Mouse (Mus musculus) adrenal gland, postnatal 4 days (tissue): ENCODE data around the gene Mylk. TPM values are rescaled to one million over a fixed set of nuclear protein-coding genes. Genes with fewer than 3 reads are reported as not detected.
"Not testable (repeated sequence)": the region's sequence is repeated elsewhere in the genome, so short reads cannot be mapped to it uniquely, and the experiment has no call there.

Experiments used
- DNase-seq, 2 experiments: peaks; one replicate each; pipeline ENCODE4 v3.0.0; 2021 to 2022; ENCODE audit warnings: low spot score in 2 of 2, mixed read lengths in 2 of 2
- total RNA-seq, 2 experiments: library from RNA; stranded (reverse); gene quantifications; 2 replicates each; pipeline ENCODE4 v1.2.3; 2021

The Mylk gene
- total RNA-seq, 2 experiments from 2014 or later, result 50.8 to 66.3 TPM

GRCm38 (mm10) chr16:34768436-34768835, 23.4 kb downstream of the Mylk start:
- DNase-seq, result no peak

- DNase-seq, result no peak
Measured at GRCm38 (mm10) chr16:34770127-34770526, 25.1 kb downstream of the Mylk start.

GRCm38 (mm10) chr16:34772445-34773032, 27.5 kb downstream of the Mylk start:
- DNase-seq, result no peak

- DNase-seq, result no peak
Measured at GRCm38 (mm10) chr16:34782442-34782841, 37.4 kb downstream of the Mylk start.

GRCm38 (mm10) chr16:34783536-34783935, 38.5 kb downstream of the Mylk start:
- DNase-seq, result no peak

- no peak for DNase-seq
Measured at GRCm38 (mm10) chr16:34784675-34785074, 39.7 kb downstream of the Mylk start.

GRCm38 (mm10) chr16:34792555-34792954, 47.5 kb downstream of the Mylk start:
- no peak for DNase-seq

- no peak for DNase-seq
Measured at GRCm38 (mm10) chr16:34793000-34793399, 48.0 kb downstream of the Mylk start.

- no peak for DNase-seq
Measured at GRCm38 (mm10) chr16:34801222-34801621, 56.2 kb downstream of the Mylk start.

GRCm38 (mm10) chr16:34804286-34805010, 59.4 kb downstream of the Mylk start:
- DNase-seq, result no peak

GRCm38 (mm10) chr16:34806883-34807767, 62.1 kb downstream of the Mylk start:
- no peak for DNase-seq

- no peak for DNase-seq
Measured at GRCm38 (mm10) chr16:34807768-34808275, 62.8 kb downstream of the Mylk start.

- DNase-seq, result no peak
Measured at GRCm38 (mm10) chr16:34812165-34812564, 67.2 kb downstream of the Mylk start.

- not testable (repeated sequence) for DNase-seq
Measured at GRCm38 (mm10) chr16:34813161-34813560, 68.2 kb downstream of the Mylk start.

GRCm38 (mm10) chr16:34813570-34813969, 68.6 kb downstream of the Mylk start:
- no peak for DNase-seq

GRCm38 (mm10) chr16:34814612-34815011, 69.6 kb downstream of the Mylk start:
- no peak for DNase-seq

GRCm38 (mm10) chr16:34816548-34816947, 71.5 kb downstream of the Mylk start:
- DNase-seq, result no peak

GRCm38 (mm10) chr16:34825111-34825744, 80.2 kb downstream of the Mylk start:
- no peak for DNase-seq

GRCm38 (mm10) chr16:34834477-34834876, 89.5 kb downstream of the Mylk start:
- DNase-seq, result no peak

GRCm38 (mm10) chr16:34839004-34839703, 94.1 kb downstream of the Mylk start:
- no peak for DNase-seq
